In genomic region chr12:32954216-32955021, GRCm38 (mm10) we compare ENCODE assay signal across 8 mouse cellular contexts. TPM values are rescaled to one million over a fixed set of nuclear protein-coding genes. Genes with fewer than 3 reads are reported as not detected.
DNase-seq lines count a peak whose midpoint lies in the region; ATAC-seq and TF ChIP-seq lines count a peak whose summit lies in the region.

No protein-coding gene starts in this region.

- H3K9me3 ChIP-seq in heart, embryonic 14.5 days (ENCODE audit: control insufficient read depth, low read length): no peaks in the 10 kb centered on the region
- H3K9me3 ChIP-seq in liver, embryonic 11.5 days (ENCODE audit: control insufficient read depth, low read length): no peaks in the 10 kb centered on the region

- peaks cover 0 to 27% of the 10 kb centered on the region in 2 experiments; a peak in 2 of 4 replicates for H3K4me1 ChIP-seq in heart, embryonic 14.5 days (ENCODE audit: control insufficient read depth in 2 of 2, insufficient read depth in 2 of 2, low read length in 2 of 2)
- H3K4me1 ChIP-seq in liver, embryonic 11.5 days (replicated peaks; ENCODE audit: control insufficient read depth, insufficient read depth, low read length): peaks cover 16% of the 10 kb centered on the region

- peak; percentile 82 for TF ChIP-seq POLR2A in myocyte (IDR thresholded peaks at IDR 0.05; ENCODE audit: insufficient read length, low read depth)

- H3K79me2 ChIP-seq in C2C12 (ENCODE audit: control insufficient read depth, insufficient read depth) (peaks cover 52% of the 10 kb centered on the region), myocyte (ENCODE audit: control insufficient read depth, insufficient read depth) (peaks cover 50% of the 10 kb centered on the region)

- peak overlapping the region; percentile 99 for H3K27ac ChIP-seq in heart, embryonic 14.5 days (replicated peaks in 1 of 2; ENCODE audit: control insufficient read depth in 1 of 2, insufficient read depth in 1 of 2, low read depth in 2 of 2, low read length in 2 of 2)
- peak overlapping the region; percentile 94 for H3K27ac ChIP-seq in liver, embryonic 11.5 days (ENCODE audit: low read depth, low read length)

- no peaks in the 10 kb centered on the region for H3K27me3 ChIP-seq in C2C12 (ENCODE audit: control insufficient read depth, insufficient read depth, insufficient read length)
- no peaks in the 10 kb centered on the region for H3K27me3 ChIP-seq in heart, embryonic 14.5 days (ENCODE audit: control insufficient read depth, insufficient read depth, low read length)
- no peaks in the 10 kb centered on the region for H3K27me3 ChIP-seq in liver, embryonic 11.5 days (replicated peaks; ENCODE audit: control insufficient read depth, insufficient read depth, low read length)
- H3K27me3 ChIP-seq in myocyte (ENCODE audit: control insufficient read depth, insufficient read depth, insufficient read length): no peaks in the 10 kb centered on the region

- WGBS in heart, embryonic 14.5 days: under 1% methylated on average over 58 of the region's 71 CpGs
- under 1% methylated on average over 69 of the region's 71 CpGs for WGBS in liver, embryonic 11.5 days

- H3K4me3 ChIP-seq in C2C12 (ENCODE audit: insufficient read depth, poor library complexity, severe bottlenecking) (peak overlapping the region; percentile 58), myocyte (peak overlapping the region; percentile 90)
- peak overlapping the region; percentile 80 to 94 for H3K4me3 ChIP-seq in heart, embryonic 14.5 days (ENCODE audit: control insufficient read depth in 1 of 2, insufficient read depth in 1 of 2, low read depth in 1 of 2, low read length in 2 of 2)
- H3K4me3 ChIP-seq in liver, embryonic 11.5 days (ENCODE audit: low read depth, low read length): peak overlapping the region; percentile 82

- peak overlapping the region; percentile 91 for H3K9ac ChIP-seq in heart, embryonic 14.5 days (ENCODE audit: low read length)
- peak overlapping the region; percentile 87 for H3K9ac ChIP-seq in liver, embryonic 11.5 days (ENCODE audit: low read depth, low read length)

- H3K79me3 ChIP-seq in C2C12 (ENCODE audit: low read depth): peaks cover 42% of the 10 kb centered on the region

- H3K36me3 ChIP-seq in C2C12 (ENCODE audit: control insufficient read depth, insufficient read depth): no peaks in the 10 kb centered on the region
- no peaks in the 10 kb centered on the region for H3K36me3 ChIP-seq in heart, embryonic 14.5 days (ENCODE audit: control insufficient read depth, insufficient read depth, low read length)
- no peaks in the 10 kb centered on the region for H3K36me3 ChIP-seq in liver, embryonic 11.5 days (ENCODE audit: control insufficient read depth, insufficient read depth, low read length)
- H3K36me3 ChIP-seq in myocyte (ENCODE audit: control insufficient read depth, insufficient read depth): no peaks in the 10 kb centered on the region

- ATAC-seq in heart, embryonic 14.5 days (ENCODE audit: insufficient number of reproducible peaks, insufficient read depth, low FRiP score, low read depth): peak; percentile 23
- ATAC-seq in liver, embryonic 11.5 days (replicated peaks; ENCODE audit: low FRiP score): peak; percentile 63

- H3K4me2 ChIP-seq in heart, embryonic 14.5 days (ENCODE audit: low read length): peak overlapping the region; percentile 88
- peak overlapping the region; percentile 87 for H3K4me2 ChIP-seq in liver, embryonic 11.5 days
- peak overlapping the region; percentile 95 for H3K4me2 ChIP-seq in myocyte (ENCODE audit: low read depth)

- TF ChIP-seq CTCF in C2C12 (IDR thresholded peaks at IDR 0.05; ENCODE audit: control insufficient read depth, insufficient read depth, insufficient read length): no peak

- peak overlapping the region; percentile 78 for H3ac ChIP-seq in C2C12 (ENCODE audit: control insufficient read depth, insufficient read length, low read depth)
- peak overlapping the region; percentile 56 for H3ac ChIP-seq in myocyte (ENCODE audit: control insufficient read depth, insufficient read length)

- peak; percentile 57 to 79 for DNase-seq in frontal cortex, postnatal 10 days (ENCODE audit: low spot score in 2 of 2)
- no peak for DNase-seq in frontal cortex, postnatal 14 days (ENCODE audit: low spot score in 2 of 2)
- peak; percentile 30 for DNase-seq in c-Kit-negative CD71-positive TER-119-positive erythroid progenitor cells, embryonic 14.5 days (ENCODE audit: low read depth, low spot score)
- peak; percentile 78 for DNase-seq in liver, embryonic 11.5 days (ENCODE audit: low spot score)
- no peak for DNase-seq in urinary bladder, postnatal 10 days (ENCODE audit: low spot score)

TF ChIP-seq in C2C12, 6 proteins besides CTCF, POLR2A, EP300 and RAD21:
- TF ChIP-seq FOSL1 (IDR thresholded peaks at IDR 0.05; ENCODE audit: insufficient read depth, low read length, poor library complexity, severe bottlenecking) (no peak), CEBPB (IDR thresholded peaks at IDR 0.05; ENCODE audit: low read depth) (no peak), MYOD1 (IDR thresholded peaks at IDR 0.05; ENCODE audit: control insufficient read depth, insufficient read length, low read depth) (no peak), MAX (IDR thresholded peaks at IDR 0.05) (peak; percentile 31), USF1 (IDR thresholded peaks at IDR 0.05; ENCODE audit: low read depth) (peak; percentile 62), MYOG (IDR thresholded peaks at IDR 0.05; ENCODE audit: control insufficient read depth, extremely low read depth, insufficient read length) (no peak)

TF ChIP-seq in myocyte, 11 proteins besides CTCF, POLR2A, EP300 and RAD21:
- TF ChIP-seq POLR2AphosphoS2 (IDR thresholded peaks at IDR 0.05; ENCODE audit: insufficient read length, low read depth): peak; percentile 73
- peak; percentile 63 for TF ChIP-seq USF1 (IDR thresholded peaks at IDR 0.05; ENCODE audit: low read depth)
- no peak for TF ChIP-seq MAX (IDR thresholded peaks at IDR 0.05; ENCODE audit: low read depth)

RNA-seq across cellular contexts. Expression of gene Sypl, which starts 0.7 kb away (rescaled TPM):
- polyA plus RNA-seq in C2C12 (2012; fragmentation: generic; extraction: Trizol) (37.0 TPM), myocyte (2012; fragmentation: generic; extraction: Trizol) (64.0 TPM)
- 105 and 109 TPM in 2 replicates for polyA plus RNA-seq in heart, embryonic 14.5 days (2014; fragmentation: Nextera tagmentation; extraction: Ambion mirVana)
- polyA plus RNA-seq in liver, embryonic 11.5 days (2014; fragmentation: Nextera tagmentation; extraction: Ambion mirVana): 72.6 and 75.2 TPM in 2 replicates

Comparison
In these comparisons a context has a peak if more than half of its experiments do, and no peak if none do; other contexts are left out.
1. DNase-seq: peak in frontal cortex, postnatal 10 days (2 of 2), c-Kit-negative CD71-positive TER-119-positive erythroid progenitor cells, embryonic 14.5 days (single experiment) and liver, embryonic 11.5 days (single experiment); none in frontal cortex, postnatal 14 days (0 of 2) and urinary bladder, postnatal 10 days (single experiment).
2. Peak in every context shown above with its lines, with median percentiles within 50 percentile points of each other: H3K4me3 ChIP-seq and H3K4me2 ChIP-seq.